Mouse (Mus musculus) heart, embryonic 14.5 days (tissue): ENCODE results near the gene Npas1. TPM values are rescaled to one million over a fixed set of nuclear protein-coding genes. Genes with fewer than 3 reads are reported as not detected.

Source experiments
- ATAC-seq: fragments of 200-750 bp; cut with Nextera tagmentation; 2 replicates; pipeline ENCODE4 v1.8.0; 2017; ENCODE audit warnings: low read depth, moderate TSS enrichment; ENCODE audit not compliant: insufficient number of reproducible peaks, insufficient read depth, low FRiP score
- H3K27ac ChIP-seq, 2 experiments: fragments of 200-500 bp in 1 of 2; fragments of 300-500 bp in 1 of 2; sonication (generic) in 1 of 2; replicated peaks in 1 of 2; 2 replicates each; pipeline ENCODE4 v1.5.1; 2012 to 2014; ENCODE audit warnings: low read depth in 2 of 2, low read length in 2 of 2, control low read depth in 1 of 2, mild to moderate bottlenecking in 1 of 2, mixed read lengths in 1 of 2; ENCODE audit not compliant: control insufficient read depth in 1 of 2, insufficient read depth in 1 of 2
- H3K27me3 ChIP-seq: fragments of 300-500 bp; sonication (generic); 2 replicates; pipeline ENCODE4 v1.6.1; 2014; ENCODE audit warnings: mild to moderate bottlenecking, low read length, control low read depth; ENCODE audit not compliant: control insufficient read depth, insufficient read depth
- H3K36me3 ChIP-seq: fragments of 300-500 bp; sonication (generic); 2 replicates; pipeline ENCODE4 v1.6.1; 2014; ENCODE audit warnings: mild to moderate bottlenecking, control low read depth, low read length, mixed read lengths; ENCODE audit not compliant: control insufficient read depth, insufficient read depth
- H3K4me1 ChIP-seq, 2 experiments: fragments of 200-500 bp in 1 of 2; fragments of 300-500 bp in 1 of 2; sonication (generic) in 1 of 2; 2 replicates each; pipeline ENCODE4 v1.6.1; 2012 to 2014; ENCODE audit warnings: low read length in 2 of 2, control low read depth in 1 of 2, mixed read lengths in 1 of 2; ENCODE audit not compliant: control insufficient read depth in 2 of 2, insufficient read depth in 2 of 2
- H3K4me2 ChIP-seq: fragments of 300-500 bp; sonication (generic); 2 replicates; pipeline ENCODE4 v1.6.1; 2014; ENCODE audit warnings: mild to moderate bottlenecking, low read length
- H3K4me3 ChIP-seq, 2 experiments: fragments of 200-500 bp in 1 of 2; fragments of 300-500 bp in 1 of 2; sonication (generic) in 1 of 2; 2 replicates each; pipeline ENCODE4 v1.5.1; 2012 to 2014; ENCODE audit warnings: low read length in 2 of 2, mild to moderate bottlenecking in 2 of 2, control low read depth in 1 of 2, low read depth in 1 of 2, moderate library complexity in 1 of 2; ENCODE audit not compliant: control insufficient read depth in 1 of 2, insufficient read depth in 1 of 2
- H3K9ac ChIP-seq: fragments of 300-500 bp; sonication (generic); 2 replicates; pipeline ENCODE4 v1.6.1; 2014; ENCODE audit warnings: mild to moderate bottlenecking, low read length
- H3K9me3 ChIP-seq: fragments of 300-500 bp; sonication (generic); 2 replicates; pipeline ENCODE4 v1.6.1; 2016; ENCODE audit warnings: low read length, control low read depth; ENCODE audit not compliant: control insufficient read depth
- WGBS: fragments of 180-500 bp; shearing (Covaris S2); extraction: QIAGEN DNeasy Blood & Tissue Kit; methylation state at CpG from one replicate; pipeline ENCODE4 v1.1.7; 2014; 5-methylcytosine and 5-hydroxymethylcytosine counted together
- polyA plus RNA-seq: library from polyadenylated mRNA; unstranded; fragments of >200 nt; fragmentation: Nextera tagmentation; extraction: Ambion mirVana; gene quantifications from 2 replicates; pipeline ENCODE4 v1.2.1, GENCODE M21; 2014

Gene Npas1
- polyA plus RNA-seq, 1 experiment from 2014 or later = 0.20 TPM

- Histone ChIP-seq H3K27ac (no peak overlapping the region), H3K36me3 (peaks cover 84% of the 10 kb centered on the region), H3K4me3 (no peak overlapping the region), H3K27me3 (no peaks in the 10 kb centered on the region), H3K4me1 (peaks cover 3 to 14% of the 10 kb centered on the region in 2 experiments; a peak in 2 of 4 replicates), H3K9ac (no peak overlapping the region), H3K9me3 (no peaks in the 10 kb centered on the region), H3K4me2 (no peak overlapping the region)
- no peak for ATAC-seq
- 90% methylated on average over 5 of the region's 5 CpGs for WGBS
Measured at GRCm38 (mm10) chr7:16418713-16419112, 58.8 kb downstream of the Npas1 start.

DNA sequence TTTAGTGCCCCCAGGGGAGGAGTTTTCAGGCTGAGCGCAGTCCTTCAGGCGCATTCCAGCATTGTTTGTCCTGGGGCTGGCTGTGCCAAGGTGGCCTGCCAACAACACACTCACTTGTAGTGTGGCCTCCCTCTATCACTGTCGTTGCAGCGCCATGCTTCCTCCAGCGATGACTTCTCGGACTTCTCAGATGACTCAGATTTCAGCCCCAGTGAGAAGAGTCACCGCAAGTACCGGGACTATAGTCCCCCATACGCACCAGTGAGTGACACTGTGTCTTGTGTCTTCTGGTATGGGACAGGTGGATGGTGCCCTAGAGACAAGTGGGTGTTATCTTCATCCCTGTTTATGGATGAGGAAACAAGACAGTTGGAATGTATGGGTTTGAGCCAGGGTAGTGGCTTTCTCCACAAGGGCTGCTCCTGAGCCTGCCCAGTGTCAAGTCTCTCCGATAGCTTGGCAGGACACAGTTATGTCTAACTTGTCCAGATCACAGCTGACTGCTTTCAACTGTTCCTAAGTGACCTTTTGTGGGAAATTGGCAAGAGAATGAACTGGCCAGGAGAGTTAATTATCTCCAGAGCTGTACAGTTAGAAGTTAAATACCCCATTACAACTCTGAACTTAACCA lies 60.3 kb downstream of the Npas1 start:
- H3K4me2 ChIP-seq = no peak overlapping the region
- WGBS = 47% methylated on average over 10 of the region's 10 CpGs

DNA sequence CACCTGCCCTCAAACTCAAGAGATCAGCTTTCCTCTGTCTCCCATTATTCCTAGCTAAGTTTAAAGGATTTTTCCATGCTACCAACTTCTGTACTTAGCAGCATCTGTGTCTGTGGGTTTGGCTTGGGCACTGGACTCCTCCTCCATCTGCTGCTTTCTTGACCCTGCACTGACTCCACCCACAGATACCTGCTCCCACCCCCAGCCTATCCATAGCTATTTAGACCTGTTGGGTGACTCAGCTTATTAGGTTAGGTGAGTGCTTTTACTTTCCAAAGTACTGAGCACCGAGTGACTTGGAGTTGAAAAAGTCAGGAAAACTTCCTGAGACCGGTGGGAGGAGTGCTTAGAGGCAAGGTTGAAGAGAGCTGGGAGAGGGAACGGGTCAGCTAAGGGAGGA lies 62.1 kb downstream of the Npas1 start:
- Histone ChIP-seq H3K27me3 (no peaks in the 10 kb centered on the region), H3K9ac (no peak overlapping the region), H3K36me3 (peaks cover 57% of the 10 kb centered on the region), H3K9me3 (no peaks in the 10 kb centered on the region), H3K4me3 (no peak overlapping the region), H3K4me2 (no peak overlapping the region), H3K4me1 (peaks cover 3 to 23% of the 10 kb centered on the region in 2 experiments; a peak in 2 of 4 replicates), H3K27ac (no peak overlapping the region)
- 81% methylated on average over 3 of the region's 3 CpGs for WGBS
- ATAC-seq = no peak

More for the DNA sequence above, 60.3 kb downstream of the Npas1 start:
- Histone ChIP-seq H3K9me3 (no peaks in the 10 kb centered on the region), H3K27ac (peak overlapping the region; percentile 48 to 64), H3K36me3 (peaks cover 70% of the 10 kb centered on the region), H3K27me3 (no peaks in the 10 kb centered on the region), H3K4me3 (no peak overlapping the region), H3K9ac (peak overlapping the region; percentile 16; the same call in 1 of the 2 replicates), H3K4me1 (peaks cover 3 to 23% of the 10 kb centered on the region in 2 experiments; a peak in 2 of 4 replicates)
- ATAC-seq = 0 out of 2 replicates have a peak, but pooled peaks have one; percentile 45

DNA sequence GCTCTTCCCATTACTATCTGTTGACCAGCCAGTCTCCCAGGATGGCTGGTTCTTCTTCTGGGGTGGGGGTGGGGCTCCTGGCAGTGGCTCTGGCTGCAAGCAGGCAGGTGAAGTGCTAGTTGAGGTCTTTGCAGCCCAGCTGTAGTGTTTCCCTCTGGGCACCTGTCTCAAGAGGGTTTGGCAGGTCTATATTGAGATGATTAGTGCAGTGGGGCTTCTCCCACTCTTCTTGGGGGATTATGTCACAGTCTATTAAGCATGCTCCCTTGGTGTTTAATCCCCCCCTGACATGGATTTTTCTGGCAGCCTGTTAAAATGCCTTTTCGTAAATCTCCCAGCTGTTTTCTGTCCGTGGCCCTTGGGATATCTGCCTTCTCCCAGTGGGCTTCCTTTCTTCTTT lies 64.6 kb downstream of the Npas1 start:
- Histone ChIP-seq H3K36me3 (peaks cover 33% of the 10 kb centered on the region), H3K9ac (no peak overlapping the region), H3K4me2 (no peak overlapping the region), H3K27me3 (no peaks in the 10 kb centered on the region), H3K4me3 (no peak overlapping the region), H3K27ac (0 out of 4 replicates have a peak overlapping the region, but pooled peaks of 1 of the 2 experiments have one; percentile 9), H3K9me3 (no peaks in the 10 kb centered on the region), H3K4me1 (peaks cover 3 to 23% of the 10 kb centered on the region in 2 experiments; a peak in 2 of 4 replicates)
- WGBS = 78% methylated on average over 2 of the region's 2 CpGs
- ATAC-seq = no peak

DNA sequence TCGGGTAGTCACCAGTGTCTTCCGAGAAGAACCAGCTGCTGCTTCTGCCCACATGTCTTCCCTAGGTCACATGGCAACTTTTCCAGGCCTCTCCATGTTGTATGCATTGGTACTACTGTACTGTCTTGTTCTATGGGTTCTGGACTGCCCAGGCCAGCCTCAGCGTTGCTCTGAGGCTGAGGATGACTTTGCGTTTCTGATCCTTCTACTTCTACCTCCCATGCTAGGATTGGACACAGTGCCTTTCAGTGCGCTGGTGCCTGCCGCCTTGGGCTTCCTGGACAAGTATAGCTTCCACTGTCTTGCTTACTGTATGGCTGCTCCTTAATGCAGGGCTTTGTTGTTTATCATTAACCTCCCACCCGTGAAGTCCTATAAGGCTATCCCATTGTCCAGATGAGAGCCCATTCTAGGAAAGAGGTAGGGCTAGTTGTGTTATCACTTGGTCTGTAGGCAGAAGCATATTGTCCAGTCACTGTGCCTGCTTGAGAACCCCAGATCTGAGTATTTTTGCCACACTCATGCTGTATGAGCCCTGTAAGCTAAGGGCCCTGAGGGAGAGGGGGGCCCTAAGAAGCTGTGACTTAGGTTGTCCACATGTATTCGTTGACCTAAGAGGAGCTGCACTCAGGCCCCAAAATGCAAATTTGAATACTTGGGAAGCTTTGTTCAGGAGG lies 65.2 kb downstream of the Npas1 start:
- ATAC-seq = no peak; the same call in 1 of the 2 replicates
- Histone ChIP-seq H3K27me3 (no peaks in the 10 kb centered on the region), H3K9me3 (no peaks in the 10 kb centered on the region), H3K27ac (0 out of 4 replicates have a peak overlapping the region, but pooled peaks of 1 of the 2 experiments have one; percentile 9), H3K4me1 (peaks cover 3 to 21% of the 10 kb centered on the region in 2 experiments; a peak in 2 of 4 replicates), H3K9ac (no peak overlapping the region), H3K4me2 (no peak overlapping the region), H3K4me3 (no peak overlapping the region), H3K36me3 (peaks cover 27% of the 10 kb centered on the region)
- WGBS = 77% methylated on average over 8 of the region's 8 CpGs

GRCm38 (mm10) chr7:16411100-16411499 lies 66.4 kb downstream of the Npas1 start:
- no peak for ATAC-seq
- Histone ChIP-seq H3K27me3 (no peaks in the 10 kb centered on the region), H3K27ac (no peak overlapping the region), H3K36me3 (peaks cover 16% of the 10 kb centered on the region; the same call in 1 of the 2 replicates), H3K4me1 (peaks cover 4 to 18% of the 10 kb centered on the region in 2 experiments), H3K9me3 (no peaks in the 10 kb centered on the region), H3K9ac (no peak overlapping the region), H3K4me2 (no peak overlapping the region), H3K4me3 (no peak overlapping the region)
- WGBS = 90% methylated on average over 5 of the region's 5 CpGs

DNA sequence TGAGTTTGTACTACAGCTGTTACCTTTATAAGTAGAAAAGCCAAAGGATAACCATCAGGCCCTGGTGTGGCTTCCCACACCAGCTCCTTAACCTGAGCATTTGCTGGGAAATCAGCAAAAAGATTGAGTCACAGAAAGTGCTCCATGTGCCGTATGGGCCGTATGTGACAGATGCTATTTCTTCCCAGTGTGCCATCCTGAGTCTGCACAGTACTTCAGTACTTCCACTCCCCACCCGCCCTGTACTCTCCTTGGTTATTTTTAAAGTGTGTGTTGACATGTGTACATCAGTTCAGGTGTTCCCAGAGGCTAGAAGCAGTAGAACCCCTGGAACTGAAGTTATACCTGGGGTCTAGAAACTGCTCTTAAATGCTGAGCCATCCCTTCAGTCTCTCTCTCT lies 70.5 kb downstream of the Npas1 start:
- no peaks in the 10 kb centered on the region for H3K27me3 ChIP-seq
- no peak for ATAC-seq
- peaks cover 9% of the 10 kb centered on the region; the same call in 1 of the 2 replicates for H3K36me3 ChIP-seq
- no peak overlapping the region for H3K4me3 ChIP-seq
- peaks cover 22 to 39% of the 10 kb centered on the region in 2 experiments for H3K4me1 ChIP-seq
- no peak overlapping the region for H3K9ac ChIP-seq
- no peak overlapping the region for H3K4me2 ChIP-seq
- 0 out of 4 replicates have a peak overlapping the region, but pooled peaks of 1 of the 2 experiments have one; percentile 2 for H3K27ac ChIP-seq
- 65% methylated on average over 3 of the region's 3 CpGs for WGBS
- H3K9me3 ChIP-seq = no peaks in the 10 kb centered on the region
